Mouse (Mus musculus) heart, adult 11 months (tissue): Measurements from ENCODE around the gene Frmd4b.
A peak's percentile ranks its signal among the peaks of the same experiment; 100 is the strongest.
"Not testable (repeated sequence)": the region's sequence is repeated elsewhere in the genome, so short reads cannot be mapped to it uniquely, and the experiment has no call there.

Experiments
- DNase-seq: peaks from one replicate; pipeline ENCODE4 v3.0.0; 2022

Gene Frmd4b

GRCm38 (mm10) chr6:97463898-97464524 is 153.3 kb downstream of the Frmd4b start:
- peak; percentile 98 for DNase-seq

- DNase-seq, result no peak
Observed at GRCm38 (mm10) chr6:97462421-97462820, 154.9 kb downstream of the Frmd4b start.

DNA sequence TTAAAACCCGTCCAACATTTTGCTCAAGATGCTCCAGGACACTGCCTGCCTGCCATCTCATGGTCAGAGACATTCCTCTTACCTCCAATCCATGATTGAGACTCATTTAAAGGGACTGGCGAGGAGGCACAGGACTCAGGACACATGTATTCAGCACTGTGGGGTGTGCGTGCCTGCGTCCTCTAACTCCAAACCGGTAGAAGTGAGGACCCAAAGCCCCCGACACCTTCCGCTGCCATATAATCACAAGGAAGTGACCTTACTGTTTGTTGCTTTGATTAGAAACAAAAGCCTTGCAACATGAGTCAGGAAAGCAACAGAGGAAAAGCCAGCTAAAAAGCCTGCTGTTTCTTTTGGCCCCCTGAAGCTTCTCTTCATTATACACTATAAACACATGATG is 158.2 kb downstream of the Frmd4b start:
- peak; percentile 95 for DNase-seq

DNA sequence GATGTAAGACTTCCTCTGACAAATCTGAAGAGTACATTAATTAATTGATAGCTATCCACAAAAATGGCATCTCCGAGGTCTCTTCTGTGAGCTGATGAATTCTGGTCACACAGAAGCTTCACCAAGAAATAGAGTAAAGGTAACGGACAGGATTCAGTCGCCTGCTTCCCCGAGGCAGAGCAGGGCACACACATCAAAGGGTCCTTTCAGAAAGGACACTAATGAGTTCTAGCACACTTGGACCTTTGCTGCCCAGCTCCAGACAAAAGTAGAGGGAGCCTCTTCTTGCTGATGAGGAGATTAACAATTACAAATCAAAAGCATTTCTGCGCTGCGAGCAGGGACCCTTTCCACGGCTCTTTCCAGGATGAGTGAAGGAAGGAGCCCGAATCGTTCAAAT is 159.0 kb downstream of the Frmd4b start:
- DNase-seq, result no peak

GRCm38 (mm10) chr6:97457954-97458353 is 159.4 kb downstream of the Frmd4b start:
- DNase-seq, result peak; percentile 98

DNA sequence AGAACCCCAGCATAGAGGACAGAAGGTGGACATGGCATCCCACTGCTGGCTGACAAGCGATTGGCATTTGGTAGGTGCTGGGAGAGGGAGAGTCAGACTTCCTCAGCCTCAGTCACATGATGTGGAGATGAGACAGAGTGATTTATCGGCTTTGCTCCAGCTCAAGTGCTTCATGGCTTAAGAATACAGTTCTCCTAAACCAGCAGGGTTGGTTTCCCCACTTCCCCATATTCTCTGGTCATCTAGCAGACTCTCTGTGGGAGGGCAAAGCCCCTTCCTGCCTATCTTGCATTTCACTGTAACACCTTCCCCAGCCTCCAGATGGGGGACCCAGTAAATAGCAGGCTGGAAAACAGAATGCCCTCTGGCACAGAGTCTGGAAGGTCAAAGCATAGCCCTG is 160.1 kb downstream of the Frmd4b start:
- peak; percentile 96 for DNase-seq

DNA sequence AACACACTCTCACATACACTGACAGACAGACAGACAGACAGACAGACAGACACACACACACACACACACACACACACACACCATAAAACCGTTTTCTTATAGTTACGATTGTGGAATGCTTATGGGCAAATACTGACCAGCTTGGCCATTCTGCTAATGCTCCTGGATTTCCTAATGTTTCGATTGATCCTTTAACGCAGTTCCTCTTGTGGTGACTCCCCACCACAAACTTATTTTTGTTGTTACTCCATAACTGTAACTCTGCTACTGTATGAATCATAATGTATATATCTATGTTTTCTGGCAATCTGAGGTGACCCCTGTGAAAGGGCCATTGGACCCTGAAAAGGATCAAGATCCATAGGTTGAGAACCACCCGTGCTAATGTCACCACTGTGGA is 165.1 kb downstream of the Frmd4b start:
- DNase-seq, result peak; percentile 12

DNA sequence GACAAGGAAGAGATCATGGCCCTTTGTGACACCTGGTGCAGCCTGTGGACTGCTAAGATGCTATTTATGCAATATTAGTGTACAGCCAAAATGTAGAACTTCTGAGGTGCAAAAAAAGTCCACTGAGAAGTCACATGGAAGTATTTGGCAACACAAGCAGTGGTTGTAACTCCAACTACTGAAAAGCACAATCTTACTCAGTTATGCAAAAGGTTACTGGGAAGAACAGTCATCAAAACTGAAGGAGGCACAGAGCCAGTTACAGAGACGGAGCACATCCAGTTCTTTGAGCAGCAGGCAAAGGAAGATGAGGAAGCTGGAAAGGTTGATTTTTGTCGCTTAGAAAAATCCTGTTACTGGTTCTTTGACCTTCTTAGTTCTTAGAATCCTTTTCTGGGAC is 167.5 kb downstream of the Frmd4b start:
- peak; percentile 95 for DNase-seq

- DNase-seq, result peak; percentile 98
Observed at GRCm38 (mm10) chr6:97447020-97447419, 170.3 kb downstream of the Frmd4b start.

DNA sequence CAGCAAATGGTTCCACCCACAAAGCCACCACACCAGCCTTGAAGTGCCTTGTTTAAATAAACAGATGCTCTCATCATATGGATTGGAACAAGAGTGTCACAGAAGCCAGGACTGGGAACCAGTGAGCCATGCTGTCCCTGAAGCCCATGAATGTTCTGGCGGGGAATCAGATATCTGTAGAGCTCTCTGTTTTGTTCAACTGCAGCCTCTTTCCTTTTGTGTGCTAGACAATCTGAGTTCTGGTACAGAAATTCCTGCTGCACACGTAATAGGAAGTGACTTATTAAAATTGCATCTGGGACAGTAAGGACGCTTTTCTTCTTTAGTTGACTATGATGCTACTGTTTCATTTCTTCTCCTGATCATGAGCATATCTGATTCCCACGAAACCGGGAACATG is 173.2 kb downstream of the Frmd4b start:
- DNase-seq, result peak; percentile 73

DNA sequence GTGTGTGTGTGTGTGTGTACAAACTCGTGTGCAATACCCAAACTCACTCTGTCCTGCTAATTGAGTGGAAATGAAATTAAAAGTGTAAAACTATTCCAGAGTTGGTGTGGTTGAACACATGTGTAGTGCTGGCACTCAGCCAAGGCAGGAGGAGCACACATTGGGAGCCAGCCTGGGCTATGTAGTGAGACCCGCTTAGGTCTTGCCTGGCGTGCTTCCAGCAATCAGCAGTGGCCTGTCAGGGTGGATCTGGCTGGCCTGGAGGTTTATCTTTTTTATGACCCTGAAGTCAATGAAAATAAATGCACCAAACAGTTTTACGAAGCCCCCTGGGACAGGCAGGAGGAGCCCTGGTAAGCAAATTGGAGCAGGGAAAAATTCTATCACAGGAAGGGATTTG is 173.8 kb downstream of the Frmd4b start:
- peak; percentile 97 for DNase-seq

DNA sequence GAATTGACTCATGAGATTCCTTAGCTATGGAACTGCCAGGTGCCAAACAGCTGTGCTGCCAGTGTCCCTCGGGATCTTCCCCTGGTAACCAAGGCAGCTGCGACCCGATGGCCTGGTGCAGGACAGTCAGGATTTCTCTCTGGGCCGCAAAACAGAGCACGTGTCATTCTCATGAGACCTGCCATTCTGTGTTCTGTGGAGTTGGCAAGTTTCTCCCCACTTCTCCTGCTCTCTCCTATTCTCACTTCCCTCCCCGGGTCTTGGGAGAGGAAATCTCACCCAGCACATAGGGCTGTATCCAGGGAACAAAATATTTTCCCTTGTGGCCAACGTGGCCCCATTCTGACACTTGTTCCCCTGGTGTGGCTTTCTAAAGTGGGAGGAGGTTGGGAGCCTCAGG is 176.0 kb downstream of the Frmd4b start:
- peak; percentile 99 for DNase-seq

GRCm38 (mm10) chr6:97438918-97439645 is 178.3 kb downstream of the Frmd4b start:
- DNase-seq, result peak; percentile 96

DNA sequence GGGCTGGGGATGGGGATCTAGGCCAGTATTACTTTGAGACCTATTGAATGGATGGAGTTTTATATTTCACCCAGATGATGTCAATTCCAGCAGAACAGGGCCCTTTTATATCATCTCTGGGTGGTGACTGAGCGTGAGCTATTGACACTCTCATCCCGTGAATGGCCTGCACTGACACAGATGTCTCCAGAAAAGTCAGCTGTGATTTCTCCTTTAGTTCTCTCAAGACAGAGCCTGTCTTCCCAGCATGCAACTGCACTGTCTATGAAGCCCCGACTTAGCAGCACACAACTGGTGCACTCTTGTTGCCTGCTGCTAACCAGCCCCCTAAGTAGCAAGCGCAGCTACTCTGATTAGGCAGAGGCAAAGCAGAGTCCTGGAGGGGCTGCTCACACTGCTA is 182.6 kb downstream of the Frmd4b start:
- DNase-seq, result peak; percentile 85

DNA sequence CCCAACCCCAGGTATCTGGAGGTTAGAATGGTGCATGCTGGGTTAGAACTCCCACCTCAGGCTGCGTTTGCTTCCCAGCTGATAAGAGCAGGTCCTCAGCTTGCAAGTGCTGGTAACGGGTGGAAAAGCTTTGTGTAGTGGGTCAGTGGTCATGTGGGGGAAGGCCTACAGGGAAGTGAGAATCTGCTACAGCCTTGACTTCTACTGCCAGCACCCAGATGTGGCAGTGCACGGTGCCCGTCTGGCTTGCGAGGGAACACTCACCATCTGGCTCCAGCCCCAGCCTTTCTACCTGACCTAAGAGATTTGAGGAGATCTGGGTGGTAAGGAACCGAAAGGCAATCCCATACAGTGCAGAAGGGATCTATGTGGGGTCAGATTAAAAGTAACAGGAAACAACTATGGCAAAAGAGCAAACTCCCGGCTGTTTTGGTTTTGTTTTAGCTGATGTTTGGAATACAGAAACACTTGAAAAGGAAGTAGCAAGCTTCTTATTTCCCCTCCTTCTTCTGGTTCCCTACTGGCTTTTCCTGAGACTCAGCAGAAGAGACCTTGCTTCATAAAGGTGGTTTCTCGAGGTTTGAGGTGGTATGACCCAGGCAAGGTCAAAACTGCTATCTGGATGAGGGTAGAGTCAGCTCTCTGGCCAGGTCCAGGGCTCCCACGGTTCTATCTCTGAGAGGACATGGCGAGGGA is 185.9 kb downstream of the Frmd4b start:
- peak; percentile 97 for DNase-seq

- DNase-seq, result no peak
Observed at GRCm38 (mm10) chr6:97430519-97430918, 186.8 kb downstream of the Frmd4b start.

GRCm38 (mm10) chr6:97429688-97430343 is 187.5 kb downstream of the Frmd4b start:
- peak; percentile 88 for DNase-seq

- DNase-seq, result peak; percentile 96
Observed at GRCm38 (mm10) chr6:97419771-97420446, 197.4 kb downstream of the Frmd4b start.

DNA sequence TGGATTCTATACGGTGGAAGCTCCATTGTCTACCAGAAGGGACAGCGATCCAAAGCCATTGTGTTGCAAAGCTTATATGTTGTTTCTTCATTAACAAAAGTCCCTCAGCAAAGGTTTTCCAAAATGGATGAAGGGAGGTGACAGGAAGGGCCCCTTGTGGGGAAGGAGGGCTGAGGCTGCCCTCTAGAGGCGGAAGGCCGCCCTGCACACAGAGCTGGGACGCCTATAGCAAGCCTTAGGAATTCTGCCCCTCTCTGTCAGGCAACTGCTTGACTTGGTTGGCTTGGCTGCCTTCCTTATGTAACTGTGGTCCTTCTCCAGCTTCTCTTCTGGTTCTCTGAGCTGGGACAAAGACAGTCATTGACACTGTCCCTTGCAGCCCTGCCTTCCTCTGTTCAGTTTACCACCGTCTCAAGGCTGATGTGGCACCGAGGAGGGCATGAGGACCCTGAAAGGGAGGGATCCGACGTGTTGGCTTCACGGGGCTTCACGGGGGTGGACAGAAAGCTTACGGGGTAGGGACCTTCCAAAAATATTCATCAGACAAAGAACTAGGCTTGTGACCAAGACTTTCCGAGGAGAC is 200.3 kb downstream of the Frmd4b start:
- peak; percentile 94 for DNase-seq

DNA sequence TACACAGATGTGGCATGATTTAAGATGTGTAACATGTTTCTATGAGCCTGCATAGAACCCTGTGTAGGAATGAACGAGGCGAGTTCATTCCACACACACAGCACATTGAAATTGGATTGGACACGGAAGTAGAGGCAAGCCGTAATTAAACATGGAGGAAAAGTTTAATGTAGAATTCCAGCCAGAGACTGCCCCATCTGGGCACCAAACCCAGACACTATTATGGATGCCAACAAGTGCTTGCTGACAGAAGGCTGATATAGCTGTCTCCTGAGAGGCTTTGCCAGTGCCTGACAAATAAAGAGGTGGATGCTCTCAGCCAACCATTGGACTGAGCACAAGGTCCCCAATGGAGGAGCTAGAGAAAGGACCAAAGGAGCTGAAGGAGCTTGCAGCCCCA is 201.8 kb downstream of the Frmd4b start:
- not testable (repeated sequence) for DNase-seq

DNA sequence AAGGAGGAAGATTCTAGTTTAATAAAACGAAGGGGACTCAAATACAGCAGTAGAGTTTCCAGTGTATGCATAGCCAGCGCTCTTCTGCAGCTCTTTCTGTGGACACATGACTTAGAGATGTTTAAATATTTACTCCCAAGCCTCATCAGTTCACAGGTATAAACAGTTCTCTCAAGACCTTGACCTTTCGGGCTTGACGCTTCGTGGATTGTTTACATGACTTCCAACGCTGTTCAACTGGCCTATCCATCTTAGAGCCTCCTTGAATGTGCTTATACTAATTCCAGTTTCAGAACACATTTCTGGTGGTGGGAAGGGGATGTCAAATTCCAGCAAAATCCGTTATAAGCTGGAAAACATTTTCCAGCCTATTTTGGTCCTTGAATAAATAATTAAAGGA is 203.9 kb downstream of the Frmd4b start:
- no peak for DNase-seq

- peak; percentile 79 for DNase-seq
Observed at GRCm38 (mm10) chr6:97412403-97412802, 204.9 kb downstream of the Frmd4b start.
